In genomic region chr7:109000315-109000954, GRCm38 (mm10) we compare ENCODE assay signal across 8 mouse cellular contexts. TPM values are rescaled to one million over a fixed set of nuclear protein-coding genes. Genes with fewer than 3 reads are reported as not detected.
DNase-seq lines count a peak whose midpoint lies in the region; ATAC-seq and TF ChIP-seq lines count a peak whose summit lies in the region.

No protein-coding gene starts in this region.

- peak; percentile 67 for TF ChIP-seq CTCF in hindbrain, postnatal 0 days (IDR thresholded peaks at IDR 0.05; ENCODE audit: low read depth)

- no peak overlapping the region for H3K9ac ChIP-seq in hindbrain, postnatal 0 days (replicated peaks; ENCODE audit: low read length)
- H3K9ac ChIP-seq in midbrain, embryonic 12.5 days (replicated peaks), result no peak overlapping the region

- H3K4me2 ChIP-seq in hindbrain, postnatal 0 days (ENCODE audit: low read depth, low read length), result no peak overlapping the region
- H3K4me2 ChIP-seq in midbrain, embryonic 12.5 days (replicated peaks), result no peak overlapping the region

- no peak overlapping the region for H3K27ac ChIP-seq in hindbrain, postnatal 0 days
- H3K27ac ChIP-seq in midbrain, embryonic 12.5 days (replicated peaks), result no peak overlapping the region

- H3K4me1 ChIP-seq in hindbrain, postnatal 0 days (ENCODE audit: insufficient read depth, low read length), result no peaks in the 10 kb centered on the region
- no peaks in the 10 kb centered on the region for H3K4me1 ChIP-seq in midbrain, embryonic 12.5 days

- WGBS in hindbrain, postnatal 0 days, result 44% methylated on average over 4 of the region's 4 CpGs
- 45% methylated on average over 4 of the region's 4 CpGs for WGBS in midbrain, embryonic 12.5 days

- H3K36me3 ChIP-seq in hindbrain, postnatal 0 days (ENCODE audit: insufficient read depth, low read length), result no peaks in the 10 kb centered on the region
- H3K36me3 ChIP-seq in midbrain, embryonic 12.5 days, result no peaks in the 10 kb centered on the region

- ATAC-seq in hindbrain, postnatal 0 days, result peak; percentile 46; the same call in 1 of the 2 replicates
- peak; percentile 62; the same call in 1 of the 2 replicates for ATAC-seq in midbrain, embryonic 12.5 days (ENCODE audit: low FRiP score, low read depth)
- no peak for ATAC-seq in activated CD4-positive, CD25-positive, alpha-beta regulatory T cell, adult 4 months

- DNase-seq in frontal cortex, adult 2 months (ENCODE audit: extremely low spot score in 1 of 2, low spot score in 1 of 2), result peak; percentile 68 to 69
- no peak for DNase-seq in frontal cortex, postnatal 14 days (ENCODE audit: low spot score in 2 of 2)
- DNase-seq in A20 (ENCODE audit: low read depth, low spot score), result peak; percentile 22
- peak; percentile 75 for DNase-seq in cerebellum, adult 9-10 months
- DNase-seq in hindbrain, postnatal 0 days (ENCODE audit: low spot score), result peak; percentile 58
- no peak for DNase-seq in urinary bladder, postnatal 25 days (ENCODE audit: low spot score)

- H3K27me3 ChIP-seq in hindbrain, postnatal 0 days (ENCODE audit: insufficient read depth, low read length), result no peaks in the 10 kb centered on the region
- H3K27me3 ChIP-seq in midbrain, embryonic 12.5 days, result peaks cover 5% of the 10 kb centered on the region; the same call in 1 of the 2 replicates

- H3K9me3 ChIP-seq in hindbrain, postnatal 0 days (ENCODE audit: low read length), result no peaks in the 10 kb centered on the region
- H3K9me3 ChIP-seq in midbrain, embryonic 12.5 days, result no peaks in the 10 kb centered on the region

- H3K4me3 ChIP-seq in hindbrain, postnatal 0 days (ENCODE audit: low read length), result no peak overlapping the region
- no peak overlapping the region for H3K4me3 ChIP-seq in midbrain, embryonic 12.5 days

RNA-seq across cellular contexts. Expression of gene Tub, which starts 50.3 kb away (rescaled TPM):
- polyA plus RNA-seq in frontal cortex, adult 2 months (2012; rRNA removed), result 111 and 132 TPM in 2 replicates
- total RNA-seq in hindbrain, postnatal 0 days (2014; rRNA removed), result 134 and 142 TPM in 2 replicates
- 29.7 and 32.7 TPM in 2 replicates for polyA plus RNA-seq in hindbrain, postnatal 0 days (2015; fragmentation: Nextera tagmentation; extraction: Ambion mirVana)
- polyA plus RNA-seq in midbrain, embryonic 12.5 days (2016; fragmentation: Nextera tagmentation; extraction: Ambion mirVana), result 26.2 and 31.8 TPM in 2 replicates
- under 1 TPM; 0.24 to 0.29 TPM for polyA plus RNA-seq in activated CD4-positive, CD25-positive, alpha-beta regulatory T cell, adult 4 months (2017; shearing (Covaris generic))

Comparison
In these comparisons a context has a peak if more than half of its experiments do, and no peak if none do; other contexts are left out.
1. DNase-seq: peak in frontal cortex, adult 2 months (2 of 2), A20 (single experiment), cerebellum, adult 9-10 months (single experiment) and hindbrain, postnatal 0 days (single experiment); none in frontal cortex, postnatal 14 days (0 of 2) and urinary bladder, postnatal 25 days (single experiment).
2. RNA of gene Tub, which starts 50.3 kb away (polyA plus RNA-seq): 111 to 132 TPM in frontal cortex, adult 2 months, 29.7 to 32.7 TPM in hindbrain, postnatal 0 days and 26.2 to 31.8 TPM in midbrain, embryonic 12.5 days; 0.24 to 0.29 TPM in activated CD4-positive, CD25-positive, alpha-beta regulatory T cell, adult 4 months; every median in the first group is over 10 times any median in the second.